In the genomic region with DNA sequence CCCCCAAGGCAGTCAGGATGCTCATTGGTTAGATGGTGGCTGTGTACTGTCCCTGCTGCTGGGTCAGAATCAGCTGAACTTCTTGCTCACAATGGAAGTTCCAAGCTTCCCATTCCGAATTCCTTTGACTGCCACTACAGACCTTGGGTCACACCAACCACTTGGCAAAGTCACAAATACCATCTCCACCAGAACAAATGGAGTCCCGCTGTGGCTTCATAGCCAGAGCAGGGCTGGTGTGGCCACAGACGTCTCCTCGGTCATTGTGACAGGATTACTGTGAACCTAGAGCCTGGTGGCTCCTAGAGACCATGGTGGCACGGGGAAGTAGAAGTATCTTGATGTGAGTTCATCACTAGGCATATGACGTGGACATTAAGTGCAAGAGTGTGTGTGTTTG, we compare ENCODE assay signal across 17 mouse cellular contexts.
"Had no signal": no experiment of that assay in that cellular context is flagged by ENCODE, and none has a peak within 500 bp of the region (broad histone marks: within the 10 kb centered on the region; RNA-seq: fewer than 3 reads in every experiment).

No protein-coding gene starts in this region.

- H3K27ac ChIP-seq: neural tube, embryonic 12.5 days; neural tube, embryonic 13.5 days; neural tube, embryonic 15.5 days; stomach, embryonic 15.5 days; stomach, postnatal 0 days had no signal

- H3K4me3 ChIP-seq: neural tube, embryonic 12.5 days; neural tube, embryonic 13.5 days; neural tube, embryonic 15.5 days; stomach, embryonic 15.5 days had no signal

- H3K36me3 ChIP-seq: neural tube, embryonic 12.5 days; neural tube, embryonic 13.5 days; neural tube, embryonic 15.5 days; stomach, embryonic 15.5 days had no signal

- H3K27me3 ChIP-seq: neural tube, embryonic 12.5 days; neural tube, embryonic 13.5 days; neural tube, embryonic 15.5 days; stomach, embryonic 15.5 days had no signal

- DNase-seq: retina, postnatal 1 day; right cerebral cortex, adult 18-20 months; right cerebral cortex, postnatal 14 days; right cerebral cortex, postnatal 25 days; right cerebral cortex, postnatal 4 days; spleen, adult 18-20 months; thymus, adult 18-20 months; thymus, adult 2 months; thymus, postnatal 14 days; thymus, postnatal 25 days; thymus, postnatal 36 days; thymus, postnatal 4 days had no signal

- H3K4me1 ChIP-seq: neural tube, embryonic 13.5 days; stomach, embryonic 15.5 days had no signal
